Mouse (Mus musculus): Measurements from ENCODE around the gene Hist1h1t. TPM values are rescaled to one million over a fixed set of nuclear protein-coding genes. Genes with fewer than 3 reads are reported as not detected.
"Not testable (repeated sequence)": the region's sequence is repeated elsewhere in the genome, so short reads cannot be mapped to it uniquely, and the experiment has no call there.

Hist1h1t gene
- polyA plus RNA-seq, 1 experiment, result not detected

DNA sequence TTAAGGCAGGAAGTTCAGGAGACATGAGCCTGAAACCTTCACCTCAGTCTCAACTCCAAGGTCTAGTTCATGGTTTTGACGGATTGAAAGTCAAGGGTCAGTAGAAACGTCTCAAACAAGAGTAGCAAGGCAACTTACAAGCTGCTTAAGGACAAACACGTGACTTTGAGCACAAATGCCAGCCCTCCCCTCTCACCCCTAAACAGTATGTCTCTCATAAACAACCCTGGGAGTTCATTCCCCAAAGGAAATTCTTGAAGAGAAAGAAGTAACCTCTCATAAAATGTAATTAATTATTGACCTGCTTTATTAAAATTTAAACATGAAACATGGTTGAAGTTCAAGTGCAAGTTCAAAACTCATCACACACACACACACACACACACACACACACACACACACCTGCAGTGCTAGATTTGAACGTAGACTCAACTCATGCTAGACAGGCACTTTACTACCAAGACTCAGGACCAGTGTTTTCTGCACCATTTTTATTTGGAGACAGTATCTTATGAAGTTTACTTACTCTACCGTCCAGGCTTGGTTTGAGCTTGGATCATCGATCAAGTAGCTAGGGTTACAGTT, 1.7 kb upstream of the Hist1h1t start:
- no peak overlapping the region for H3K27ac ChIP-seq (replicated peaks; ENCODE audit: low read depth, low read length)

DNA sequence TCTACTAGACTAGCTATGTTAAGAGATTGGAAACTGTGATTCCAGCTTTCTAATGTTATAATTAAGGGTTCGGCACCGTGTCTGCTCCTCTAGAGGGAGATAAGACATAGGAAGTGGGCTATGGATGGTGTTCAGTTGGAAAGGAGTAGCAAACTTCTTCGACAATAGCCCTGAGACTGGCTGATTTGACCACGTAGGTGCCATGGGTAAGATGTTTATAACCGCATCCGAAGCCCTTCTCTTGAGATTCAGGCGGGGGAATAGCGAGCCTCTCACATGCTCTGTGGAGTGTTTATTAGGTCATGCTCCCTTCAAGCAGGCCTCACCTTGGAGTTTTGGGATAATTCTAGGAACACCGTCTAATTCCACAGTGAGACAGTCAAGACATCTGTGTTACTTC, 658 bp upstream of the Hist1h1t start:
- H3K4me1 ChIP-seq (ENCODE audit: control insufficient read depth, insufficient read depth, insufficient read length, low read length), result no peaks in the 10 kb centered on the region; the same call in 1 of the 2 replicates
- no peak overlapping the region for H3K27ac ChIP-seq (replicated peaks; ENCODE audit: low read depth, low read length)
- no peak overlapping the region for H3K4me3 ChIP-seq (ENCODE audit: insufficient read depth, low read depth, low read length)

More for the DNA sequence above, 1.7 kb upstream of the Hist1h1t start:
- H3K4me3 ChIP-seq (ENCODE audit: insufficient read depth, low read depth, low read length), result no peak overlapping the region
- no peaks in the 10 kb centered on the region; the same call in 1 of the 2 replicates for H3K4me1 ChIP-seq (ENCODE audit: control insufficient read depth, insufficient read depth, insufficient read length, low read length)

DNA sequence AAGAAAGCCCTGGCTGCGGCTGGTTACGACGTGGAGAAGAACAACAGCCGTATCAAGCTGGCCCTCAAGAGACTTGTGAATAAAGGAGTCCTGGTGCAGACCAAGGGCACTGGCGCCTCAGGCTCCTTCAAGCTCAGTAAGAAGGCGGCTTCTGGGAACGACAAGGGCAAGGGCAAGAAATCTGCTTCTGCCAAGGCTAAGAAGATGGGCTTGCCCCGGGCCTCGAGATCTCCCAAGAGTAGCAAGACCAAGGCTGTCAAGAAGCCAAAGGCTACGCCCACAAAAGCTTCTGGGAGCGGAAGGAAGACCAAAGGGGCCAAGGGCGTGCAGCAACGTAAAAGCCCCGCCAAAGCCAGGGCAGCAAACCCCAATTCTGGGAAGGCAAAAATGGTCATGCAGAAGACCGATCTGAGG, 454 bp downstream of the Hist1h1t start:
- Histone ChIP-seq H3K4me3 (ENCODE audit: insufficient read depth, low read depth, low read length) (peak overlapping the region; percentile 1; the same call in 1 of the 2 replicates), H3K27ac (replicated peaks; ENCODE audit: low read depth, low read length) (no peak overlapping the region; the same call in 1 of the 2 replicates), H3K4me1 (ENCODE audit: control insufficient read depth, insufficient read depth, insufficient read length, low read length) (no peaks in the 10 kb centered on the region)

DNA sequence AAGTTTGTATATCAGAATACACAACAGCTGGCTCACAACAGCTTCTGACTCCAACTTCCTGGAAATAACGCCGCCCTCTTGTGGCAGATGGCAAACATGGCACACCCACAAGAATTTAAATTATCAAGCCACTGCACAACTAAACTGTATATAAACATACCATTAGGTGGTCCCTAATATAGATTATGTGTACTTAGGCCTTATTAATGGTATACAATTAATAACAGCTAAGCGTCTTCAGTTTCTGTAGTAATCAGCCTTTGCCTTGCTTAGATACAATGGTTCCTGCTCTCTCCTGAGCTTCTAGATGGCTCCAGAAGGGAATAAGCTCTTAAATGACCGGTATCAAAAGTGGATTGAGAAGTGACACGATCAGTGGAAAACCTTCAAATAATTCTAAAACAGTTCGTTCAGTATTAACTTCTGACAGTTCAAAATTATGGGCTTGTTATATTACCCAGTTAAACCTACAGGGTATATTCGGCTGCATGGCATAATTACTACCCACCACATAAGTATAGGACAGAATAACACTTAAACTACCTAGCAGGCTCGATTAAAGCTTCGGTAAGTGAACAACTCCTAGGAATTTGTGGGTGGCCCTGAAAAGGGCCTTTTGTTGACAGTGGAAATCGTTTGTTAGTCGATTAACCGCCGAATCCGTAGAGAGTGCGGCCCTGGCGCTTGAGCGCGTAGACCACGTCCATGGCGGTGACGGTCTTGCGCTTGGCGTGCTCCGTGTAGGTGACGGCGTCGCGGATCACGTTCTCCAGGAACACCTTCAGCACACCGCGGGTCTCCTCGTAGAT, 2.1 kb downstream of the Hist1h1t start:
- peak overlapping the region; percentile 16; the same call in 1 of the 2 replicates for H3K27ac ChIP-seq (replicated peaks; ENCODE audit: low read depth, low read length)
- no peaks in the 10 kb centered on the region for H3K4me1 ChIP-seq (ENCODE audit: control insufficient read depth, insufficient read depth, insufficient read length, low read length)
- H3K4me3 ChIP-seq (ENCODE audit: insufficient read depth, low read depth, low read length), result peak overlapping the region; percentile 50

DNA sequence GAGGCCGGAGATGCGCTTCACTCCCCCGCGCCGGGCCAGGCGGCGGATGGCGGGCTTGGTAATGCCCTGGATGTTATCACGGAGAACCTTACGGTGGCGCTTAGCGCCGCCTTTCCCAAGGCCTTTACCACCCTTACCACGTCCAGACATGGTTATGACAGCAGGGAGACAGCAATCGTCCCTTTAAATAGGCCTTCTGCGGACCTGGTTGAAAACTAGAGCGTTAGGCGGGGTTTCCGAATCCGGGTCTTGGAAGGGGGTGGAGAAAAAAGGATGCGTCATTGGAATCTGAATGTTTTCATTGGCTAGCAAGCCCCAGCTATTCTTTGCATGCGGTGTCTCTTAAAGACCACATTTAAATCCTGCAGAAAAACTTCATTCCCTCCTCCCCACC, 2.7 kb downstream of the Hist1h1t start, which contains the start of gene Hist1h4c:
Hist1h4c (minus strand) TSS at position 155 of the 394 bp plus-strand sequence.
- Histone ChIP-seq H3K4me1 (ENCODE audit: control insufficient read depth, insufficient read depth, insufficient read length, low read length) (no peaks in the 10 kb centered on the region), H3K4me3 (ENCODE audit: insufficient read depth, low read depth, low read length) (peak within 1 kb of the TSS; percentile 50), H3K27ac (replicated peaks; ENCODE audit: low read depth, low read length) (peak within 1 kb of the TSS; percentile 16; the same call in 1 of the 2 replicates)

DNA sequence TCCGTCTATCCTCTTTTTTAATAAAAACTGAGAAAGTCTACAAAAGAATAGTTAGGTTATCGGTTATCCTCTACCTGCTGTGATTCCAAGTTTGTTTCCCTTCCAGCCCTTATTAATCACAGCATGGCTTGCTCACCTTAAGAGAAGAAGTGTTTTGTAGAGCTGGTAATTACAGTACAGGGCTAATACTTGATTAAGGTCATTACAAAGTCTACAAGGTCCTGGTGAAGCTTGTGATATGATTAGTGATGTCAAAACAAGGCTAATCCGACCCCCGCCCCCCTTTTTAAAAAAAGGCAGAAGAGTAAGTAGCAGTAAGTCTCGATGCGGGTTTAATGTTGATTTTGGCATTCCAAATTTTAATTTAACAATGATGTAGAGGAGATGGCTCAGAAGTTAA, 3.4 kb downstream of the Hist1h1t start:
- H3K4me3 ChIP-seq (ENCODE audit: insufficient read depth, low read depth, low read length), result no peak overlapping the region
- no peaks in the 10 kb centered on the region for H3K4me1 ChIP-seq (ENCODE audit: control insufficient read depth, insufficient read depth, insufficient read length, low read length)
- no peak overlapping the region for H3K27ac ChIP-seq (replicated peaks; ENCODE audit: low read depth, low read length)

DNA sequence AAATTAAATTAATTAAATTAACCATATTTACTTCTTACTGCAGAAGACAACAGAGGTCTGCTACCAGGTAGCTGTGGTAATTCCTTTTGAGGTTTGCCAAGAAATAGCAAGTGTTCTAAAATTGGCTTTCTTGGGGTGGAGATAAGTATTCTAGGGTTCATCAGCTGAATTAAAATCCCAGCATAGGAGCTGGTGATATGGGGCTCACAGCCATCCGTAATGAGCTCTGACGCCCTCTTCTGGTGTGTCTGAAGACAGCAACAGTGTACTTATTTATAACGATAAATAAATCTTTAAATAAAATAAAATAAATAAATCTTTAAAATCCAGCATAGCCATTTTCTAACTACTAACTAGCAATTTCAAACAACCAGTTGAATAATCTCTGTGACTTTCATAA, 4.2 kb downstream of the Hist1h1t start:
- no peaks in the 10 kb centered on the region for H3K4me1 ChIP-seq (ENCODE audit: control insufficient read depth, insufficient read depth, insufficient read length, low read length)
- no peak overlapping the region for H3K27ac ChIP-seq (replicated peaks; ENCODE audit: low read depth, low read length)
- no peak overlapping the region for H3K4me3 ChIP-seq (ENCODE audit: insufficient read depth, low read depth, low read length)

DNA sequence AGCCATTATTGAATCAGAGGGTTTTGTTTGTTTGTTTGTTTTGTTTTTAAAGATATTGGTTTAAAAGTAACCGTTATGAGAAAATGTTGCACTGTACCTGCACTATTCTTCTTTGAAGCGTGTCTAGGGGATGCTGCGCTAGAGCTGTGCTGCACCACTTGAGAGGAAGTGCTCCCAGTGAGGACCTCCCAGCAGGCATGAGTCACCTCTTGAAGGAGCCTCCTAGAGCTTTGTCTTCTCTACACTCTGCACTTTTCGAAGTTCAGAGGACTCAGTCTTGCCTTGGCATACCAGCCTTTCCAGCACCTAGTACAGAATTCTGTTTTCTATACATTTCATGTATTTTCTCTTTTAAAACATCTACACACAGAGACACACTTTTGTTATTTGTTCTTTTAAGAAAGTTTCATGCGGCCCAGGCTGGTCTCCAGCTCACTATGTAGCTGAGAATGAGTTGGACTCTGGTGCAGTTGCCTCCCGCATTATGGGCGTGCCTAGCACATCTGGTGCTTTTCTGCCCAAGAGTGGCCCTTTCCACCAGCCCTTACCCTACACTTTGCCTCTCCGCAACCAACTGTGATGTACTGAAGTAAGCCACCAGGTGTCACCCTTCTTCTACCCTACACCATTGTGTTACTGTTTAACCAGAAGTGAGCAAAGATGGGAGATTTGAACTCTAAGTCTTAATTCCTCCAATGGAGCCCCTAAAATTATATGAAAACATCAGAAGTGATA, 5.3 kb downstream of the Hist1h1t start:
- H3K27ac ChIP-seq (replicated peaks; ENCODE audit: low read depth, low read length), result no peak overlapping the region

DNA sequence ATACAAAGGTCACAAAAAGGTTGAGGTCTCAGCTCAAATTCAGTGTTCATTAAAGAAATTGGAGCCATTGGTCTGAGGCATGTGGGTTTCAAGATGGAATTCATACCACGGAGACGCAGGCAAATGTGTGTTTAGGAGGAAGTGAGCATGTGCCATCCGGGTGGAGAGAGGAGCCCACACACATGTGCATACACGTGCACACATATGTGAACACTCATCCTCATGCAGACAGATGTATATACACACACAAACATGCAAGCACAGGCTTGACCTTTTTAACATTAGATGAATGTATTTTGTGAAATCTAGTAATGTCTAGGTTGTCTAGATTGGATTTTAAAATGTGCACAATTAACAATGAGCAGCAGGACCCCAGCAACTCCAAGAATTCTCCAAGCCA, 6.6 kb downstream of the Hist1h1t start:
- 0 out of 2 replicates have a peak overlapping the region, but pooled peaks have one; percentile 25 for H3K27ac ChIP-seq (replicated peaks; ENCODE audit: low read depth, low read length)
- 0 out of 2 replicates have a peak, but pooled peaks cover 2% of the 10 kb centered on the region for H3K4me1 ChIP-seq (ENCODE audit: control insufficient read depth, insufficient read depth, insufficient read length, low read length)

More for the DNA sequence above, 5.3 kb downstream of the Hist1h1t start:
- Histone ChIP-seq H3K4me3 (ENCODE audit: insufficient read depth, low read depth, low read length) (no peak overlapping the region), H3K4me1 (ENCODE audit: control insufficient read depth, insufficient read depth, insufficient read length, low read length) (0 out of 2 replicates have a peak, but pooled peaks cover 2% of the 10 kb centered on the region)

DNA sequence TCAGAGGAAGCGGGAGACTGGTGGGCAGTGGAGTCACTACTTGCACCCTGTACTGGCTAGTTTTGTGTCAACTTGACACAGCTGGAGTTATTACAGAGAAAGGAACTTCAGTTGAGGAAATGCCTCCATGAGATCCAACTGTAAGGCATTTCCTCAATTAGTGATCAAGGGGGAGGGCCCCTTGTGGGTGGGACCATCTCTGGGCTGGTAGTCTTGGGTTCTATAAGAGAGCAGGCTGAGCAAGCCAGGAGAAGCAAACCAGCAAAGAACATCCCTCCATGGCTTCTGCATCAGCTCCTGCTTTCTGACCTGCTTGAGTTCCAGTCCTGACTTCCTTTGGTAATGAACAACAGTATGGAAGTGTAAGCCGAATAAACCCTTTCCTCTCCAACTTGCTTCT, 7.2 kb downstream of the Hist1h1t start:
- H3K4me1 ChIP-seq (ENCODE audit: control insufficient read depth, insufficient read depth, insufficient read length, low read length); H3K4me3 ChIP-seq (ENCODE audit: insufficient read depth, low read depth, low read length): not testable (repeated sequence)
- H3K27ac ChIP-seq (replicated peaks; ENCODE audit: low read depth, low read length), result 0 out of 2 replicates have a peak overlapping the region, but pooled peaks have one; percentile 25

More for the DNA sequence above, 6.6 kb downstream of the Hist1h1t start:
- no peak overlapping the region for H3K4me3 ChIP-seq (ENCODE audit: insufficient read depth, low read depth, low read length)

DNA sequence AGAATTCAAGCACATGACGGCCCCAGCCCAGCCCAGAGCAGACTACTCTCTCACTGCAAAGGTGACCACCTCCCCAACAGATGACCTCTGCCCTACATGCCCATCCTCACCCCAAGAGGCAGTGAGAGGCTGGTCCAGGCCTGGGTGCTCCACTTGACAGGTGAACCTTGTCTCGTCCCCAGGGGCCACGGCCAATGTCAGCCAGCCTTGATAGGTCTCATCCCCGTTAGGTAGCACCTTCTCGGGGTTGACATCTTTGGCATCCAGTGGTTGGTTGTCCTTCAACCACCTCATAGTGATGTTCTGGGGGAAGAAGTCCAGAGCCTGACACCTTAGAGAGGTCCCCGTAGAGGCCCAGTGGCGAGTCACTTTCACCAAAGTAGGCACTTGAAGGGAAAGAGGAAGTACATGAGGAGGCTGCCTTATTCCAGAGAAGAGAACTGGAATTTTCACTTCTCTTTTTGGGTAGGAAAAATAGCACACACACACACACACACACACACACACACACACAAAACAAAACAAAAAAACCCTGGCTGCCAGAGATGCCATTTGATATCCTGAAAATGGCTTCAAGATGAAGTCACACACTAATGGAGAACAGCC, 10.2 kb downstream of the Hist1h1t start:
- peak overlapping the region; percentile 29; the same call in 1 of the 2 replicates for H3K27ac ChIP-seq (replicated peaks; ENCODE audit: low read depth, low read length)
- peaks cover 7% of the 10 kb centered on the region for H3K4me1 ChIP-seq (ENCODE audit: control insufficient read depth, insufficient read depth, insufficient read length, low read length)
- no peak overlapping the region for H3K4me3 ChIP-seq (ENCODE audit: insufficient read depth, low read depth, low read length)

DNA sequence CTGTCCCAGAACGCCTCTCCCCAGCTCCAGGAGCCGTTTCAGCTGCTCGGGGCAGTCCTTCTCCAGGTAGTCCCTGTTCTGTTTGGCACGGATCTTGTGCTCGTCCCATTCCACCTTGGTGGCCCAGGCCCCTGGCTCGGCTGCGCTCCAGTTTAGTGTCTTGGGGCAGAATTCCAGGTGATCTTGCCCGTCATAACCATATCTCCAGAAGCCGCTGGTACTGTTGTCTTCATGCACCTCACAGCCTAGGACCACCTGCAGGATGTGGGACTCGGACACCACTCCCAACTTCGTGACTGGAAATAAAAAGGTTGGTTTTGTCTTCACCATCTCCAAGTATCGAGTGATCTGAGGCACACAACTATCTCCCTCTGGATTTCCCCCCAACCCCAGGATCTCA, 11.2 kb downstream of the Hist1h1t start:
- no peak overlapping the region for H3K4me3 ChIP-seq (ENCODE audit: insufficient read depth, low read depth, low read length)

DNA sequence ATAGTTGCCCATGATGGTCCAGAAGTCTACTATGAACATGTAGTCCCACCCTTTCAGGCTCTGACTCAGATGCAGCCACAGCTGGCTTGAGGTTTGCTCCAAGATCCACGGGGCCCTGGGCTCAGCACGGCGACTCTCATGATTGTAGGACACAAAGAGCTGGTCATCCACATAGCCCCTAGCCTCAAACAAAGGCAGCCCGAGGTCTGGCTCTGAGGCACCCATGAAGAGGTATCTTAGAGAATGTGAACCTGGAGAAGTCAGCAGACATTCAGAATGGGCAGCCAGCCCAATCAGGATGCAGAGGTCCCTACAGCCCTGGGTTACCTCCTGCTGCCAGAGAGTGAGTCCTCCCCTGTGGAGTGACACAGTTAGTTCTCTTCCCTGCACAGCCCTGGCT, 12.4 kb downstream of the Hist1h1t start:
- Histone ChIP-seq H3K27ac (replicated peaks; ENCODE audit: low read depth, low read length) (no peak overlapping the region), H3K4me3 (ENCODE audit: insufficient read depth, low read depth, low read length) (no peak overlapping the region)

More for the DNA sequence above, 11.2 kb downstream of the Hist1h1t start:
- H3K4me1 ChIP-seq (ENCODE audit: control insufficient read depth, insufficient read depth, insufficient read length, low read length), result peaks cover 7% of the 10 kb centered on the region
- H3K27ac ChIP-seq (replicated peaks; ENCODE audit: low read depth, low read length), result no peak overlapping the region

DNA sequence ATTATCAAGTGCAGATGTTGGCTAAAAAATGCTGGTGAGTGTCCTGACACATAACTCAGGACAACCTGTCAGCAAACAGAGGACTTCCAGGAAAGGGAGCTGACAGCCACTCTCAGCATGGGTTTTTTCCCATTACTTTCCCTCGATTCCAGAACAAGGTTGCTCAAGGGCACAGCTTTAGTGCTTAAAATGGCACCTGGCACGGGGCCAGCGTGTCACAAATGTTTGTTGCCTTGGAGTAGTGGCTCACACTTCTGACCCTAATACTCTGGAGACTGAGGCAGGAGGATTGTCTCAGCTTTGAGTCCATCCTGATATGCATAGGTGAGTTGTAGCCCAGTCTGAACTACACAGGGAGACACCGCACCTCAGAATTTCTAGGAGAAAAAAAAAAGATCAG, 13.0 kb downstream of the Hist1h1t start:
- H3K27ac ChIP-seq (replicated peaks; ENCODE audit: low read depth, low read length), result peak overlapping the region; percentile 43; the same call in 1 of the 2 replicates
- H3K4me3 ChIP-seq (ENCODE audit: insufficient read depth, low read depth, low read length), result no peak overlapping the region
- H3K4me1 ChIP-seq (ENCODE audit: control insufficient read depth, insufficient read depth, insufficient read length, low read length), result peaks cover 7% of the 10 kb centered on the region

More for the DNA sequence above, 12.4 kb downstream of the Hist1h1t start:
- H3K4me1 ChIP-seq (ENCODE audit: control insufficient read depth, insufficient read depth, insufficient read length, low read length), result peaks cover 7% of the 10 kb centered on the region

Measured in brown adipose tissue, adult 24 weeks (tissue).